Mouse (Mus musculus) spleen, adult 2 months (tissue): ENCODE measurements around the gene Grk5. TPM values are rescaled to one million over a fixed set of nuclear protein-coding genes. Genes with fewer than 3 reads are reported as not detected.

Source experiments
- DNase-seq, 2 experiments: peaks; one replicate each; pipeline versions ENCODE4 v3.0.0 to v3.0.0-alpha.2; 2012 to 2021; ENCODE audit warnings: low spot score in 2 of 2, low read depth in 1 of 2
- H3K27ac ChIP-seq: fragments of 200-500 bp; 2 replicates; pipeline ENCODE4 v1.5.1; 2012; ENCODE audit warnings: low read length, inconsistent platforms; ENCODE audit not compliant: insufficient read depth
- H3K27me3 ChIP-seq: fragments of 200-500 bp; 2 replicates; pipeline ENCODE4 v1.6.1; 2012; ENCODE audit warnings: mild to moderate bottlenecking, moderate library complexity, low read length, inconsistent platforms; ENCODE audit not compliant: control insufficient read depth, insufficient read depth
- H3K36me3 ChIP-seq: fragments of 200-500 bp; 2 replicates; pipeline ENCODE4 v1.6.1; 2012; ENCODE audit warnings: mild to moderate bottlenecking, low read length, inconsistent platforms; ENCODE audit not compliant: control insufficient read depth, insufficient read depth
- H3K4me1 ChIP-seq: fragments of 200-500 bp; 2 replicates; pipeline ENCODE4 v1.6.1; 2011; ENCODE audit warnings: inconsistent platforms; ENCODE audit not compliant: control insufficient read depth, insufficient read depth, insufficient read length
- H3K4me3 ChIP-seq: fragments of 200-500 bp; 2 replicates; pipeline ENCODE4 v1.5.1; 2011; ENCODE audit warnings: mild to moderate bottlenecking, inconsistent platforms; ENCODE audit not compliant: insufficient read depth, insufficient read length; ENCODE audit errors: extremely low read depth
- CTCF ChIP-seq: fragments of 200-500 bp; IDR thresholded peaks from 2 replicates; pipeline ENCODE4 v1.5.1; 2011; ENCODE audit warnings: mild to moderate bottlenecking, inconsistent platforms; ENCODE audit not compliant: insufficient read depth, insufficient read length, insufficient replicate concordance; ENCODE audit errors: extremely low read depth
- POLR2A ChIP-seq: fragments of 200-500 bp; IDR thresholded peaks from 2 replicates; pipeline ENCODE4 v1.6.1; 2011; ENCODE audit warnings: low read depth, low read length, inconsistent platforms
- WGBS: fragments of 180-500 bp; shearing (Covaris S2); methylation state at CpG from one replicate; pipeline ENCODE4 v1.1.7; 2018; 5-methylcytosine and 5-hydroxymethylcytosine counted together
- polyA plus RNA-seq: library from polyadenylated mRNA; depleted of rRNA; stranded (reverse); fragments of >200 nt; gene quantifications from 2 replicates; pipeline ENCODE4 v1.2.3, GENCODE M21; 2012

The Grk5 gene
- polyA plus RNA-seq, 1 experiment = 2.1 TPM

DNA sequence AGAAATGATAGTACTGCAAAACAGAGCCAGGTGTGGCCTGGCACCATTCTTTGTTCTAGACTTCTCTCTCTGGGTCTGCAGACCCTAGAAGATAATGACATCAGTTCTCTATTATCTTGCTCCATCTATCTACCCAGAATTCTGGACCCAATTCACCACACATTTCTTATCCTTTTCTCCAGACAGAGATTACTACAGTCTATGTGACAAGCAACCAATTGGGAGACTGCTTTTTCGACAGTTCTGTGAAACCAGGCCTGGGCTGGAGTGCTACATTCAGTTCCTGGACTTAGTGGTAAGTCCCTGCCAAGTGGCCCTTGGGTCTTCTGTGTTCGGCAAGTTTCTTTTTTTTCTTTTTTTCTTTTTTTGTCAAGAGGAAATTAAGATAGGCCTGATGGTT lies 142.0 kb downstream of the Grk5 start:
- TF ChIP-seq POLR2A (no peak), CTCF (no peak)
- H3K36me3 ChIP-seq = no peaks in the 10 kb centered on the region
- DNase-seq = no peak
- H3K27me3 ChIP-seq = no peaks in the 10 kb centered on the region
- 59% methylated on average over 2 of the region's 2 CpGs for WGBS
- H3K27ac ChIP-seq = no peak overlapping the region
- no peaks in the 10 kb centered on the region for H3K4me1 ChIP-seq
- no peak overlapping the region for H3K4me3 ChIP-seq

DNA sequence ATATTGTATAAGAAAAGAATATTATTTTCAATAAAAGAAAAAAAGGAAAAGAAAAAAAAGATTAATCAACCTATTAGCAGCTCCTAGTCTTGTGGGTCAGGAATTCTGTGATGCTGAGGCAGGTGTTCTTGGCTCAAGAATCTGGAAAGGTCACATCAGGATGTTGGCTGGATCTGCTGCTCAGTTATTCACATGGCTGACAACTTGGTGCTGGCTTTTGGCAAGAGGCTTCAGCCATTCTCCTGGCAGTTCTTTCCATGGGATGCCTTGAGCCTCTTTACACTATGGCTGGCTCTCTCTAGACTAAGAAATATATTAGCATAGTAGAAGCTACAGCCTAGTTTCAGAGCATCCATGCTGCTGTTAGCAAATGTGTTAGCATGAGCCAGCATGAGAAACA lies 149.6 kb downstream of the Grk5 start:
- Histone ChIP-seq H3K27ac (no peak overlapping the region), H3K27me3 (no peaks in the 10 kb centered on the region), H3K4me3 (no peak overlapping the region), H3K36me3 (no peaks in the 10 kb centered on the region), H3K4me1 (no peaks in the 10 kb centered on the region)
- TF ChIP-seq CTCF (no peak), POLR2A (no peak)
- DNase-seq = no peak

DNA sequence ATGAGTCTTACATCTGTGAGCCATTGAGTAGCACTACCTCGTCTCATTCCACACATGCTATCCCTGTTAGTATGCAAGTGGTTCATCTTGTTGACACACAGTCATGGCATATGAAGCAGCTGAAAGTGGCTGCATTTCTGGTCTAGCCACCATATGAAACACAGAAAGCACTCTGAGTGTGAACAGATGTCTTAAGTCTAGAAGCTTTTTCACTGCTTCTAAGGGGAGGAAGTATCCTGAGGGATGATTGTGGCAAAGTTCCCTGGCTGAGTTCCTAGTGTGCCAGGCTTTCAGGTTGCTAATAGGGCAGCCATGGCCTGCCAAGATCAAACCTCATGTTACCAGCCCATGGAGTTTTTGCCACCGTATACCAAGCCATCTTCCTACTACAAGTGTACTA lies 159.1 kb downstream of the Grk5 start:
- no peaks in the 10 kb centered on the region for H3K4me1 ChIP-seq
- H3K27ac ChIP-seq = no peak overlapping the region
- H3K4me3 ChIP-seq = no peak overlapping the region
- no peak for DNase-seq
- no peaks in the 10 kb centered on the region for H3K36me3 ChIP-seq
- TF ChIP-seq CTCF (no peak), POLR2A (no peak)
- H3K27me3 ChIP-seq = no peaks in the 10 kb centered on the region
- WGBS = 88% methylated on average over 2 of the region's 2 CpGs

DNA sequence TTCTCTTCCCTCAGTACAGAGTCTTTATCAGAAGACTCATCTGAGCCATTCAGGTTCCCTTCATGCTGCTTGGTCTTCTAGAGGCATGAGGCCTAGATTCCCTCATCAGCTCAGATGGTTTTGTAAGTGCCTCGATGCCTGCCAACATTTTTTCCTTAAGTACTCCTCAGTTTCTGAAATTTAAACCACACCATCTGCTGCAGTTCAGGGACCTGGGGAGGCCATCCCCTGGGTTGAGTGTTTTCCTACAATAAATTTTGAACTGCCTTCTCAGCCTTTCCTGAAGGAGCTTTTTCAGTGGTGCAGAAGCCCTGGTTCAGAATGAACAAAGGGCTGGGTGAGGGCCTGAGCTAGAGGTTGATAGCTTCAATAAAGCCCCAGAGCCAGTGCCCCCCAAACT lies 159.9 kb downstream of the Grk5 start:
- Histone ChIP-seq H3K4me3 (no peak overlapping the region), H3K36me3 (no peaks in the 10 kb centered on the region), H3K27me3 (no peaks in the 10 kb centered on the region), H3K4me1 (no peaks in the 10 kb centered on the region), H3K27ac (no peak overlapping the region)
- 80% methylated on average over 1 of the region's 1 CpGs for WGBS
- DNase-seq = no peak
- TF ChIP-seq CTCF (no peak), POLR2A (no peak)

DNA sequence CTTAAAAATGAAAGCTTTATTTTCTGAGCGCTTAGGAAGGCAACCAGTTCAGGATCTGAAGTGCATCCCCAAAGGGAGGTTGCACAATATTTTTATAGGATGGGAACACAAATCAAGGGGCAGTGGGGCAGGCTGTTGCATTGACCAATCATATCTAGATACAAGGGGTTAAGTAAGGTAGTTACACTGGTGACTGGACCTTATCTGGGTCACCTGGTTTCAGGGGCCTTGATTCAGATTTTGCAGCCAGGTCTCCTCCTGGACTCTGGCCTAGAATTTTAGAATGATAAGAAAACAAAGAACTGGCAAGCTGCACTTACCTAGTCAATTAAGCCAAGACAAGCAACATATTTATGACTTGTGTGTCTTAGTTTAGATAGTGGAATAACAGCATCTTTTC lies 161.6 kb downstream of the Grk5 start:
- H3K27me3 ChIP-seq = no peaks in the 10 kb centered on the region
- no peaks in the 10 kb centered on the region for H3K36me3 ChIP-seq
- no peak for TF ChIP-seq POLR2A
- TF ChIP-seq CTCF = no peak
- 89% methylated on average over 1 of the region's 1 CpGs for WGBS
- H3K4me1 ChIP-seq = no peaks in the 10 kb centered on the region
- no peak for DNase-seq
- H3K4me3 ChIP-seq = no peak overlapping the region
- H3K27ac ChIP-seq = no peak overlapping the region

DNA sequence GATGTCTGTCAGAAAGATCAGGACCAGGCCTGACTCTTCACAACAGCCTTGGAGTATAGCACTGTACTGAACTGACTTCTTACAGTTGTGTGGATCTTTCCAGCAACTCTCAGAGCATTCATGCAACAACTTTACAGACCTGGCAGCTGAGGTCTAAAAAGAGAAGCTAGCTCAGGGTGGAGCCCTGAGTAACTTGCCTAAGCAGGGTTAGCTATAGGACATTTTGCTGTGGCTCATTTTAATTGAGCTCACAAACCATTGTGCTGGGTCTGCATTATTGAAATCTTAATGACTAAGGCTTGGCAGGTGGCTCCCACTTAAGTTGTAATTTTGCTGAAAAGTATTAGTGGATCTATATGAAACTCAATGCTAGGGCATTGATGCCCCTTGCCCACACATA lies 162.5 kb downstream of the Grk5 start:
- no peaks in the 10 kb centered on the region for H3K27me3 ChIP-seq
- no peaks in the 10 kb centered on the region for H3K36me3 ChIP-seq
- TF ChIP-seq CTCF = no peak
- TF ChIP-seq POLR2A = no peak
- H3K4me1 ChIP-seq = peaks cover 1% of the 10 kb centered on the region; the same call in 1 of the 2 replicates
- H3K27ac ChIP-seq = no peak overlapping the region
- no peak for DNase-seq
- H3K4me3 ChIP-seq = no peak overlapping the region

DNA sequence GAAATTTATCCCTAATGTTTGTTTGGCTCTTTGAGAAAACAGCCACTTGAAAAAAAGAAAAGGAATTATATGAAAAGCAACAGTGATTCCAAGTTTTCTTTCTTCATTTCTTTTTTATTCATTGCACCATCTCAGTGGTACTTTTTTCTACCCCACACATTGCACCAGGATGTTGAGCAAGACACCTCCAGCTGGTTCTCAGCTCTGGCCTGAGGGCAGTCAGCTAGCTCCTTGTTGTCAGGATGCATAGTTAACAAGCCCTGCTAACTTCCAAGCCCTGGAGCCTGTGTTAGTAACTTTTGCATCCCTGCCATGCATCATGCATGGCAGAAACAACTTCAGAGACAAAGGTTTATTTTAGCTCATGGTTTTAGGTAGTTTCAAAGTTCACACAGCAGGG lies 163.2 kb downstream of the Grk5 start:
- H3K4me1 ChIP-seq = peaks cover 7% of the 10 kb centered on the region; the same call in 1 of the 2 replicates
- H3K27me3 ChIP-seq = no peaks in the 10 kb centered on the region
- no peaks in the 10 kb centered on the region for H3K36me3 ChIP-seq
- H3K27ac ChIP-seq = no peak overlapping the region
- DNase-seq = no peak
- H3K4me3 ChIP-seq = no peak overlapping the region
- TF ChIP-seq POLR2A (no peak), CTCF (no peak)
